Mouse (Mus musculus): ENCODE data around the gene Rbm18.

The Rbm18 gene

GRCm38 (mm10) chr2:36073781-36074180 is 62.8 kb downstream of the Rbm18 start:
- DNase-seq (ENCODE audit: low spot score): no peak

GRCm38 (mm10) chr2:36071660-36072305 is 64.8 kb downstream of the Rbm18 start:
- no peak for DNase-seq (ENCODE audit: low spot score)

- DNase-seq (ENCODE audit: low spot score): no peak
Measured at GRCm38 (mm10) chr2:36067132-36067531, 69.4 kb downstream of the Rbm18 start.
